Mouse (Mus musculus) MEL (cell line): ENCODE measurements around the gene Gak. TPM values are rescaled to one million over a fixed set of nuclear protein-coding genes. Genes with fewer than 3 reads are reported as not detected.

Experiments
- DNase-seq: peaks from one replicate; pipeline ENCODE4 v3.0.0; 2011; ENCODE audit warnings: low read depth, low spot score
- H3K27ac ChIP-seq: 2 replicates; pipeline ENCODE4 v1.5.1; 2012; ENCODE audit warnings: low read depth, mild to moderate bottlenecking, control low read depth, low read length, moderate library complexity; ENCODE audit not compliant: control insufficient read depth
- H3K27me3 ChIP-seq, 2 experiments: fragments of 150-350 bp in 1 of 2; sonication (generic) in 1 of 2; 2 replicates each; pipeline ENCODE4 v1.6.1; 2012; ENCODE audit warnings: low read length in 2 of 2, mild to moderate bottlenecking in 2 of 2, improper control_type of control experiment in 1 of 2, moderate library complexity in 1 of 2; ENCODE audit not compliant: insufficient read depth in 2 of 2, control insufficient read depth in 1 of 2
- H3K36me3 ChIP-seq, 2 experiments: 2 replicates each; pipeline ENCODE4 v1.6.1; 2012 to 2014; ENCODE audit warnings: low read length in 2 of 2, improper control_type of control experiment in 1 of 2, inconsistent platforms in 1 of 2, mild to moderate bottlenecking in 1 of 2; ENCODE audit not compliant: insufficient read depth in 2 of 2, control insufficient read depth in 1 of 2
- H3K4me1 ChIP-seq, 2 experiments: fragments of 150-350 bp in 1 of 2; sonication (generic) in 1 of 2; 2 replicates each; pipeline ENCODE4 v1.6.1; 2012; ENCODE audit warnings: low read length in 2 of 2, improper control_type of control experiment in 1 of 2, mild to moderate bottlenecking in 1 of 2; ENCODE audit not compliant: insufficient read depth in 2 of 2, control insufficient read depth in 1 of 2
- H3K4me3 ChIP-seq, 2 experiments: fragments of 150-350 bp in 1 of 2; sonication (generic) in 1 of 2; 2 replicates each; pipeline ENCODE4 v1.5.1; 2012; ENCODE audit warnings: low read depth in 2 of 2, low read length in 2 of 2, mild to moderate bottlenecking in 2 of 2, moderate library complexity in 2 of 2, control low read depth in 1 of 2, improper control_type of control experiment in 1 of 2; ENCODE audit not compliant: control insufficient read depth in 1 of 2, insufficient read depth in 1 of 2
- H3K79me2 ChIP-seq: 2 replicates; pipeline ENCODE4 v1.6.1; 2012; ENCODE audit warnings: mild to moderate bottlenecking, low read length, moderate library complexity; ENCODE audit not compliant: control insufficient read depth, poor library complexity, insufficient read depth
- H3K9ac ChIP-seq: 2 replicates; pipeline ENCODE4 v1.6.1; 2012; ENCODE audit warnings: low read depth, mild to moderate bottlenecking, control low read depth, low read length, moderate library complexity; ENCODE audit not compliant: control insufficient read depth, poor library complexity, severe bottlenecking
- H3K9me3 ChIP-seq: fragments of 150-350 bp; sonication (generic); replicated peaks from 2 replicates; pipeline ENCODE4 v1.6.1; 2012; ENCODE audit warnings: mild to moderate bottlenecking, low read length, improper control_type of control experiment, moderate library complexity; ENCODE audit not compliant: insufficient read depth
- CTCF ChIP-seq, 3 experiments: IDR thresholded peaks in 2 of 3; conservative IDR thresholded peaks in 1 of 3; 2 replicates each; pipeline ENCODE4 v1.5.1; 2011 to 2012; ENCODE audit warnings: low read length in 3 of 3, low read depth in 2 of 3, mild to moderate bottlenecking in 2 of 3, improper control_type of control experiment in 1 of 3, inconsistent platforms in 1 of 3, mixed read lengths in 1 of 3, moderate library complexity in 1 of 3; ENCODE audit not compliant: control insufficient read depth in 1 of 3, insufficient read depth in 1 of 3, poor library complexity in 1 of 3, severe bottlenecking in 1 of 3
- EP300 ChIP-seq, 2 experiments: IDR thresholded peaks; 2 replicates each; pipeline ENCODE4 v1.6.1; 2011; ENCODE audit warnings: improper control_type of control experiment in 2 of 2, low read length in 2 of 2, low read depth in 1 of 2, mild to moderate bottlenecking in 1 of 2
- ETS1 ChIP-seq: IDR thresholded peaks from 2 replicates; pipeline ENCODE4 v1.6.1; 2012; ENCODE audit warnings: low read depth, mild to moderate bottlenecking, inconsistent platforms, low read length, improper control_type of control experiment, moderate library complexity
- GABPA ChIP-seq: IDR thresholded peaks from 2 replicates; pipeline ENCODE4 v1.6.1; 2012; ENCODE audit warnings: low read depth, mild to moderate bottlenecking, inconsistent platforms, low read length, improper control_type of control experiment, moderate library complexity
- GATA1 ChIP-seq: IDR thresholded peaks from 2 replicates; pipeline ENCODE4 v1.6.1; 2011; ENCODE audit warnings: low read depth, low read length, improper control_type of control experiment
- NRF1 ChIP-seq: IDR thresholded peaks from 2 replicates; pipeline ENCODE4 v1.6.1; 2014; ENCODE audit warnings: low read depth, mild to moderate bottlenecking, inconsistent platforms, low read length, improper control_type of control experiment, moderate library complexity; ENCODE audit not compliant: poor library complexity, insufficient read depth, severe bottlenecking
- SMC3 ChIP-seq: IDR thresholded peaks from 2 replicates; pipeline ENCODE4 v1.6.1; 2011; ENCODE audit warnings: low read depth, low read length, improper control_type of control experiment
- TBP ChIP-seq: IDR thresholded peaks from 2 replicates; pipeline ENCODE4 v1.8.0; 2011; ENCODE audit warnings: low read depth, low read length, improper control_type of control experiment
- UBTF ChIP-seq: IDR thresholded peaks from 2 replicates; pipeline ENCODE4 v1.6.1; 2012; ENCODE audit warnings: low read depth, mild to moderate bottlenecking, inconsistent platforms, low read length, improper control_type of control experiment, moderate library complexity, borderline replicate concordance; ENCODE audit not compliant: insufficient read depth
- ZC3H11A ChIP-seq: IDR thresholded peaks from 2 replicates; pipeline ENCODE4 v1.6.1; 2012; ENCODE audit warnings: low read depth, mild to moderate bottlenecking, inconsistent platforms, low read length, improper control_type of control experiment
- polyA plus RNA-seq, 2 experiments: library from polyadenylated mRNA; stranded (reverse) in 1 of 2; unstranded in 1 of 2; fragments of >175 nt in 1 of 2; fragments of >200 nt in 1 of 2; gene quantifications; 2 replicates each; pipeline versions ENCODE4 v1.2.1 to v1.2.4; 2012; ENCODE audit warnings: low replicate concordance in 2 of 2, low read depth in 1 of 2; ENCODE audit not compliant: insufficient read length in 2 of 2, insufficient read depth in 1 of 2, missing spikeins in 1 of 2
- total RNA-seq: library from RNA; depleted of rRNA; stranded (reverse); fragments of 300-350 nt; gene quantifications from 2 replicates; pipeline ENCODE4 v1.2.3, GENCODE M21; 2012

The Gak gene
- total and polyA plus RNA-seq, 3 experiments = 48.5 to 76.4 TPM; not detected in 1

DNA sequence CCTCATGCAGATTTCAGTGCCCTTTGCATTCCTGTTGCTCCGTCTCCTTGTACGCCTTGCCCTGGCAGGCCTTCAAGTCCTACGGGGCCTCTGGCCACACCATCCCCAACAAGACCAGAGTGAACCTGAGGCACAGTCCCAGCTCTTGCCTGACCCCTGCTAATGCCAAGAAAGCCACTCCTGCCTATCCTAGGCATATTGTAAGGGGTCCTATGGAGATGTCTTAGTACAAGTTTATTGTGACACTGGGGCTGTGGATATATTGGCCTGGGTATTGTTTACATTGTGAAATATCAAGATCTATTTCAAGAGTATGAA, 16.7 kb upstream of the Gak start:
- no peak overlapping the region for H3K9ac ChIP-seq
- no peak overlapping the region for H3K4me3 ChIP-seq
- peaks cover 0 to 5% of the 10 kb centered on the region in 2 experiments; a peak in 1 of 4 replicates for H3K36me3 ChIP-seq
- H3K27ac ChIP-seq = no peak overlapping the region
- H3K79me2 ChIP-seq = no peaks in the 10 kb centered on the region
- no peaks in the 10 kb centered on the region for H3K9me3 ChIP-seq
- H3K27me3 ChIP-seq = no peaks in the 10 kb centered on the region
- H3K4me1 ChIP-seq = no peaks in the 10 kb centered on the region
- TF ChIP-seq SMC3 = no peak
- TF ChIP-seq, all 39 proteins: peak for 0
- DNase-seq = no peak

GRCm38 (mm10) chr5:108645651-108646342, 16.2 kb upstream of the Gak start:
- no peaks in the 10 kb centered on the region for H3K79me2 ChIP-seq
- no peaks in the 10 kb centered on the region for H3K27me3 ChIP-seq
- TF ChIP-seq GABPA (no peak), EP300 (IDR thresholded peaks at IDR 0.05; ENCODE audit: low read depth in 1 of 2, low read length in 2 of 2) (no peak), UBTF (no peak), TBP (no peak), CTCF (IDR thresholded peaks at IDR 0.05 in 2 of 3, conservative IDR thresholded peaks at IDR 0.05 in 1 of 3; ENCODE audit: control insufficient read depth in 1 of 3, insufficient read depth in 1 of 3, low read depth in 2 of 3, low read length in 3 of 3, poor library complexity in 1 of 3, severe bottlenecking in 1 of 3) (no peak), NRF1 (no peak), ZC3H11A (no peak)
- TF ChIP-seq, all 39 proteins: peak for 0
- Histone ChIP-seq H3K27ac (no peak overlapping the region), H3K36me3 (peaks cover 0 to 5% of the 10 kb centered on the region in 2 experiments; a peak in 1 of 4 replicates), H3K4me3 (no peak overlapping the region), H3K4me1 (no peaks in the 10 kb centered on the region), H3K9me3 (no peaks in the 10 kb centered on the region), H3K9ac (no peak overlapping the region)
- DNase-seq = no peak

- H3K4me3 ChIP-seq = no peak overlapping the region
Measured at GRCm38 (mm10) chr5:108643674-108644073, 14.1 kb upstream of the Gak start.

More at GRCm38 (mm10) chr5:108643674-108644073, 14.1 kb upstream of the Gak start:
- H3K4me1 ChIP-seq = no peaks in the 10 kb centered on the region
- no peak for DNase-seq
- H3K79me2 ChIP-seq = no peaks in the 10 kb centered on the region
- H3K9ac ChIP-seq = no peak overlapping the region
- no peaks in the 10 kb centered on the region for H3K9me3 ChIP-seq
- H3K36me3 ChIP-seq = peaks cover 0 to 3% of the 10 kb centered on the region in 2 experiments; a peak in 1 of 4 replicates
- TF ChIP-seq GABPA = no peak
- TF ChIP-seq GATA1 = 0 out of 2 replicates have a peak, but pooled peaks have one; percentile 29
- TF ChIP-seq NRF1 = no peak
- TF ChIP-seq ETS1 = peak; percentile 29; the same call in 1 of the 2 replicates
- H3K27ac ChIP-seq = no peak overlapping the region
- no peaks in the 10 kb centered on the region for H3K27me3 ChIP-seq
